Mouse (Mus musculus): ENCODE data around the gene Gabpb1.
"Not testable (repeated sequence)": the region's sequence is repeated elsewhere in the genome, so short reads cannot be mapped to it uniquely, and the experiment has no call there.

The Gabpb1 gene

DNA sequence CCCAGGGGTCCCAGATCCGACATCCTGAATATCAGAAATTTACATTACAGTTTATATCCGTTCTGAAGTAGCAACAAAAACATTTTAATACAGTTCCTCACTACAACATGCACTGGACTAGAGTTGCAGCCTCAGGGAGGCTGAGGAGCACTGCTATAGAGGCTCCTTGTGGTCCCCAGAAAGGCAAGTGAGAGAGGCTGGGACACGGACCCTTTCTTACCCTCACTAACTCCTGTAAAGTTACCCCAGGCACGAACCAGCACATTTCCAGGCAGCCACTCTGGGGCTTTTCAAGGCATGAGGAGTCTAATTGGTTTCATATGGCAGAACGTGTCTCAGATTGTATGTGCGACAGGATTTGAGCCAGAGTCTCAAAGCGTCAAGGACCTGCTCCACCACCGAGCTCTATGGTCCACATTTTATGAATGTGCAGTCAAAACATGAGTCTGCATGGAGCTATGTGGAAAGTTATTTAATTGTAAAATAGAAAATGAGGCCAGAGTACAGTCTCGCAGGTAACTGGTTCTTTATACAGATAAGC is 47.6 kb downstream of the Gabpb1 start:
- H3K4me1 ChIP-seq (replicated peaks; ENCODE audit: low read depth, low read length), result peaks cover 13% of the 10 kb centered on the region
- H3K27me3 ChIP-seq (ENCODE audit: insufficient read depth, low read length), result no peaks in the 10 kb centered on the region
- peaks cover 37% of the 10 kb centered on the region for H3K36me3 ChIP-seq (ENCODE audit: insufficient read depth, low read length)
- no peak overlapping the region for H3K4me3 ChIP-seq (replicated peaks; ENCODE audit: low read length)
- H3K9me3 ChIP-seq (ENCODE audit: low read length), result no peaks in the 10 kb centered on the region
- TF ChIP-seq POU5F1 (IDR thresholded peaks at IDR 0.05; ENCODE audit: borderline replicate concordance, low read length) (no peak), CTCF (conservative IDR thresholded peaks at IDR 0.05; ENCODE audit: low read length) (no peak), NANOG (IDR thresholded peaks at IDR 0.05; ENCODE audit: borderline replicate concordance, low read length) (no peak)

- peaks cover 7% of the 10 kb centered on the region for H3K36me3 ChIP-seq (ENCODE audit: insufficient read depth, low read length)
- no peak for TF ChIP-seq NANOG (IDR thresholded peaks at IDR 0.05; ENCODE audit: borderline replicate concordance, low read length)
- no peak for TF ChIP-seq POU5F1 (IDR thresholded peaks at IDR 0.05; ENCODE audit: borderline replicate concordance, low read length)
- no peak for TF ChIP-seq CTCF (conservative IDR thresholded peaks at IDR 0.05; ENCODE audit: low read length)
- H3K9me3 ChIP-seq (ENCODE audit: low read length), result no peaks in the 10 kb centered on the region
- peaks cover 23% of the 10 kb centered on the region for H3K4me1 ChIP-seq (replicated peaks; ENCODE audit: low read depth, low read length)
- no peak overlapping the region for H3K4me3 ChIP-seq (replicated peaks; ENCODE audit: low read length)
- H3K27me3 ChIP-seq (ENCODE audit: insufficient read depth, low read length), result peaks cover 5% of the 10 kb centered on the region
These were observed 53.0 kb downstream of the Gabpb1 start for GRCm38 (mm10) chr2:126623138-126623537.

DNA sequence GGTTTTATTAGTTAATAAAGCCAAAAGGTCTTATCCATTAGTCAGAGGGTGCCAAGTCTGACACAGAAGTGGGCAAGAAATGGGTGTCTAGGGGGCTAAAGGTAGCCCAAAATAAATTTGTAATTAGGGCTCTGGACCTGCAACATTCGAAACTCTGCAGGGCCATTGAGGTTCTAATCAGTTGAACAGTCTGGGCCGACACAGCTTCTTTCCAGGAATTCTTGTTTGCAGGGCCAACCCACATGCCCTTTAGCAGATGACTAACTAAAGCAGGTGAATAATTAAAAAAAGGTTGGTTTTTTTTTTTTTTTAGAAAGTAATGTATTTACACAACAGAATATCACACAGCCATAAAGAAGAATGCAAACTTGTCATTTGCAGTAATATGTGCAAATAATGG is 53.7 kb downstream of the Gabpb1 start:
- Histone ChIP-seq H3K36me3 (ENCODE audit: insufficient read depth, low read length) (peaks cover under 1% of the 10 kb centered on the region; the same call in 1 of the 2 replicates), H3K9me3 (ENCODE audit: low read length) (no peaks in the 10 kb centered on the region), H3K4me3 (replicated peaks; ENCODE audit: low read length) (no peak overlapping the region), H3K4me1 (replicated peaks; ENCODE audit: low read depth, low read length) (peaks cover 24% of the 10 kb centered on the region), H3K27me3 (ENCODE audit: insufficient read depth, low read length) (peaks cover 5% of the 10 kb centered on the region)
- TF ChIP-seq POU5F1 (IDR thresholded peaks at IDR 0.05; ENCODE audit: borderline replicate concordance, low read length) (no peak), CTCF (conservative IDR thresholded peaks at IDR 0.05; ENCODE audit: low read length) (no peak), NANOG (IDR thresholded peaks at IDR 0.05; ENCODE audit: borderline replicate concordance, low read length) (no peak)

DNA sequence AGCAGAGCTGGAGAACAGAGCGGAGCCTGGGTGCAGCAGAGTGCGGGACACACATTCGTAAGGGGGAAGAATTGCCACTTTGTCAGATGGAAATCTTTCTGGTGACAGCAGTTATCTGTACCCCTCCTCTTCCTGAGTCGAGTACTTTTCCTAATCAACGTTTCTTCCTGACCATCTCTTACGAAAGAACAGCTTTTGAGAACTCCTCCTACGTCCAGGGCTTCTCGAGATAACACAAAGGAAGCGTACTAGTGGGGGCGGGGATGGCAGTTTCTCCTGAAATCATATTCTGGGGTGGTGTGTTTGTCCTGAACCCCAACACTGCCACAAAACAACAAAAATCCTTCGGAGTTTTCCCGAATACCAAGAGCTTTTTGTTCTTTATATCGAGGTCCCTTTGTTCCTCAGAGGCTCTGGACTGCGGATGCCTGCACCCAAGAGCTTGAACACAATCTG is 56.9 kb downstream of the Gabpb1 start, which contains the start of gene Hdc:
TSS of gene Hdc (minus strand) at position 51 of the 456 bp plus-strand sequence.
- Histone ChIP-seq H3K36me3 (ENCODE audit: insufficient read depth, low read length) (no peaks in the 10 kb centered on the region), H3K4me1 (replicated peaks; ENCODE audit: low read depth, low read length) (peaks cover 20% of the 10 kb centered on the region), H3K9me3 (ENCODE audit: low read length) (no peaks in the 10 kb centered on the region), H3K4me3 (replicated peaks; ENCODE audit: low read length) (peak within 1 kb of the TSS; percentile 26; the same call in 1 of the 2 replicates), H3K27me3 (ENCODE audit: insufficient read depth, low read length) (peaks cover 10% of the 10 kb centered on the region)
- TF ChIP-seq NANOG (IDR thresholded peaks at IDR 0.05; ENCODE audit: borderline replicate concordance, low read length), result no peak
- no peak for TF ChIP-seq CTCF (conservative IDR thresholded peaks at IDR 0.05; ENCODE audit: low read length)
- no peak for TF ChIP-seq POU5F1 (IDR thresholded peaks at IDR 0.05; ENCODE audit: borderline replicate concordance, low read length)

- TF ChIP-seq CTCF (conservative IDR thresholded peaks at IDR 0.05; ENCODE audit: low read length) (no peak), NANOG (IDR thresholded peaks at IDR 0.05; ENCODE audit: borderline replicate concordance, low read length) (no peak), POU5F1 (IDR thresholded peaks at IDR 0.05; ENCODE audit: borderline replicate concordance, low read length) (no peak)
- H3K36me3 ChIP-seq (ENCODE audit: insufficient read depth, low read length), result no peaks in the 10 kb centered on the region
- peaks cover 20% of the 10 kb centered on the region for H3K4me1 ChIP-seq (replicated peaks; ENCODE audit: low read depth, low read length)
- peaks cover 10% of the 10 kb centered on the region for H3K27me3 ChIP-seq (ENCODE audit: insufficient read depth, low read length)
- no peaks in the 10 kb centered on the region for H3K9me3 ChIP-seq (ENCODE audit: low read length)
- peak overlapping the region; percentile 18; the same call in 1 of the 2 replicates for H3K4me3 ChIP-seq (replicated peaks; ENCODE audit: low read length)
These were observed 57.5 kb downstream of the Gabpb1 start for GRCm38 (mm10) chr2:126618470-126619179.

DNA sequence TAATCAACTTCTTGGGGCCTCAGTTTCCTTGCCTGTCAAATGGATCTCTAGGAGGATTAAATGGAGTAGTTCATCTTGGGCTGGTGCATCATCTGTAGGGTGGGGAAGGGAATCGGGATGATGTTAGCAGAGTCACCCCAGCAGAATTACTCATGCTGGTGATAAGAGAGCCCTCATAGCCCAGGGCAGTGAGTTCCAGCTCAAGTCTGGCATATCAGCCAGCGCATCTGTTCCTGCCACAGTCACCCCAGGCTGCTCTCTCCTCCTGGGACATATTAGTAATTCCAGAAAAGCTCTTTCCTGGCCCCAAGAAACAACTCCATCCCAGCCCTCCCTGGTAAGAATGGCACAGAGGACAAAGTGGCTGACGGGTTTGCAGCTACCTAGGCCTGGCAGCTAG is 60.8 kb downstream of the Gabpb1 start:
- Histone ChIP-seq H3K4me1 (replicated peaks; ENCODE audit: low read depth, low read length) (peaks cover 20% of the 10 kb centered on the region), H3K27me3 (ENCODE audit: insufficient read depth, low read length) (peaks cover 8% of the 10 kb centered on the region), H3K4me3 (replicated peaks; ENCODE audit: low read length) (no peak overlapping the region), H3K36me3 (ENCODE audit: insufficient read depth, low read length) (no peaks in the 10 kb centered on the region), H3K9me3 (ENCODE audit: low read length) (peaks cover under 1% of the 10 kb centered on the region; the same call in 1 of the 2 replicates)
- TF ChIP-seq CTCF (conservative IDR thresholded peaks at IDR 0.05; ENCODE audit: low read length) (no peak), NANOG (IDR thresholded peaks at IDR 0.05; ENCODE audit: borderline replicate concordance, low read length) (no peak), POU5F1 (IDR thresholded peaks at IDR 0.05; ENCODE audit: borderline replicate concordance, low read length) (no peak)

DNA sequence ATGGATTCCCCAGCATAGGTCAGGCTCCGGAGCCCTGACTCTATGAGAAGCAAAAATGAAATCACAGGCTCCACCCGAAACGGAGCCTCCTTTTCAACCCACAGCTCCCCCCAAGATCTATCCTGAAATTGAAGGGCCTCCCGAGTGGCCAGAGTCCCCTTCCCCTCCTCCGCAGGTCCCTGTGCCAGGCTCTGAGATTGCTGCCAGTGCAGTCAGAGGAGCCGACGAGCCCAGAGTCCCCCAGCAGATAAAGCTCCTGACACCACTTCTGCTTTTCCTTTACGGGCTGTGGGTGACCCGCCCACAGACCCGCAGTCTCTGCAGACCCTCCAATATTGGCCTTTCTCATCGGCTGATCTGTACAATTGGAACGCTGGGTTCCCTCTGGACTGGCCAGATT is 66.5 kb downstream of the Gabpb1 start:
- H3K9me3 ChIP-seq (ENCODE audit: low read length); H3K4me1 ChIP-seq (replicated peaks; ENCODE audit: low read depth, low read length); H3K4me3 ChIP-seq (replicated peaks; ENCODE audit: low read length): not testable (repeated sequence)

GRCm38 (mm10) chr2:126607553-126608203 is 68.5 kb downstream of the Gabpb1 start:
- Histone ChIP-seq H3K4me1 (replicated peaks; ENCODE audit: low read depth, low read length) (peaks cover 9% of the 10 kb centered on the region), H3K9me3 (ENCODE audit: low read length) (peaks cover 7% of the 10 kb centered on the region; the same call in 1 of the 2 replicates), H3K27me3 (ENCODE audit: insufficient read depth, low read length) (peaks cover 15% of the 10 kb centered on the region), H3K36me3 (ENCODE audit: insufficient read depth, low read length) (no peaks in the 10 kb centered on the region), H3K4me3 (replicated peaks; ENCODE audit: low read length) (no peak overlapping the region)
- no peak for TF ChIP-seq POU5F1 (IDR thresholded peaks at IDR 0.05; ENCODE audit: borderline replicate concordance, low read length)
- no peak for TF ChIP-seq CTCF (conservative IDR thresholded peaks at IDR 0.05; ENCODE audit: low read length)
- no peak for TF ChIP-seq NANOG (IDR thresholded peaks at IDR 0.05; ENCODE audit: borderline replicate concordance, low read length)

More for the DNA sequence above, 66.5 kb downstream of the Gabpb1 start:
- H3K27me3 ChIP-seq (ENCODE audit: insufficient read depth, low read length), result peaks cover 13% of the 10 kb centered on the region
- not testable (repeated sequence) for H3K36me3 ChIP-seq (ENCODE audit: insufficient read depth, low read length)

Measured in E14TG2a.4 (cell line).